Mouse (Mus musculus): ENCODE results near the gene Olfr220. TPM values are rescaled to one million over a fixed set of nuclear protein-coding genes. Genes with fewer than 3 reads are reported as not detected.

Gene Olfr220
- not detected in 3 replicates for total RNA-seq (2017)

DNA sequence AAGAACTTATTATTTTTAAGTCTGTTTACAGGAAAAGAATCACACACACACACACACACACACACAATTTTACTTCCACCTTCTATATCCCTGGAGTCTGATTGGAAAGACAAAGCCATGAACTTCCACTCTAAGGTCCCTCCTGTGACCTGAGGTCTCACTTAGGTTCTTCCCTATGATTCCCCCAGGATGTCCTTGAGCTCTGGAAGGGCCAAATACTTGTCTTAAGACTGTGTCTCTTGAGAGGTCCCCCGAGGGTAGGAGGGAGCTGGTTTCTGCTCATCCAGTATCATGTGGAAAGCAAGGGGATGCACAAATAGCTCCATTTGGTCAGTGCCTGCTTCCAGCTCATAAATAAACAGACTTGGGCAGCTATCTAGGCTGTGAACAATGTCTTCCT, at the start of gene Olfr220:
TSS of gene Olfr220 (plus strand) at position 301 of the 400 bp plus-strand sequence.
- ATAC-seq (replicated peaks; ENCODE audit: insufficient number of reproducible peaks, low FRiP score, low TSS enrichment, poor library complexity, severe bottlenecking) = no peak

DNA sequence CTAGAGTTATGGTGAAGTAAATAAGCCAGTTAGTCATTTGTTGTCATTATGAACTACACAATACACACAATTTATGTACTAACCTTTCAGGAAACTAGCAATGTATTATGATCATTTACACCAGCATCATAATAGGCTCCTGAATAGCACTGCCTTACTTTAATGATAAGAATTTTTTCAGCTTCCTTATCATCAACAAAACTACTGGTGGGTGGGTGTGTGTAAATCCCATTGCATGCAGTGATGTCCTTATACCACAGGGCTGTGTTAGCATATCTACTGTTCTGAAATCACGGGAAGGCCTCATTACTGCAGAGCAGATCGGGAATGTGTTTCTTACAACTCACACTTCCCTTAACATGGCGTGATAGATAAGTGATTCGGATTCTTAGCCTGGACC, 18.9 kb upstream of the Olfr220 start:
- ATAC-seq (replicated peaks; ENCODE audit: insufficient number of reproducible peaks, low FRiP score, low TSS enrichment, poor library complexity, severe bottlenecking) = no peak

DNA sequence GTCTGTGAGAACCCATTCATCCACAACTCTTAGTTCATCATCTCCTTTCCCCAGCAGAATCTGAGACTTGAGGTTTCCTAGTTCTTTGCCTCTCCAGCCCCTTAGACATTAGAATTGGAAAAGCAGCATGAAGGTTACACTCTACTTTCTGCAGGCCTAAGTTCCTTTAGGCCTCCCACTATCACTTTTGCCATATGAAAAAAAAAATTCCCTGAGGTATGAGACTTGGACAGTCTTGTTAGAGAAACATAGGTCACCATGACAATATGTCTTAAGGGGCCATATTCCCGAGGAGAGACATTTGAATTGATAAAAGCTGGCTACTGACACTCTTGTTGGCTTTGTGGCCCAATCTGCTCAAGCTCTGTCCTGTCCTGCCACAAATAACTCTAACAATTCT, 18.1 kb upstream of the Olfr220 start, which contains the start of gene Olfr414:
TSS of gene Olfr414 (plus strand) at position 301 of the 400 bp plus-strand sequence.
- ATAC-seq (replicated peaks; ENCODE audit: insufficient number of reproducible peaks, low FRiP score, low TSS enrichment, poor library complexity, severe bottlenecking) = no peak

GRCm38 (mm10) chr1:174426180-174426986, 15.5 kb upstream of the Olfr220 start:
- ATAC-seq (replicated peaks; ENCODE audit: insufficient number of reproducible peaks, low FRiP score, low TSS enrichment, poor library complexity, severe bottlenecking) = no peak

DNA sequence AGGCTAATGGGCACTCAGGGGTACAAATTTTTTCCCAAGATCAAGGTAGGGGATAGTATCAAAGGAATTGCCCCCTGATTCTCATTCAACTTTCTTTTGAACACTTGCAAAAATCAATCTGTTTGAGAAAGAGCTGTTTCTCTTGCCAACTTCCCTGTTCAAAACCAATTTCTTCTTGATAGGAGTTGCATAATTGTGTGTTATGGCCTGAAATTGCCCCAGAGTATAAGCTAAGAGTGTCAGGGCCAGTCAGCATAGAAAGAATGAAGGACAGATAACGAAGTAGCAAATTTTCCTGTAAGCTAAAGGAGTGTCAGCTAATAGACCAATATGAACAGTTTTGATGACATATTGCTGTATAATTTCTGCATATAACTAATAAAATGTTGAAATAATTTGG, 14.5 kb upstream of the Olfr220 start:
- ATAC-seq (replicated peaks; ENCODE audit: insufficient number of reproducible peaks, low FRiP score, low TSS enrichment, poor library complexity, severe bottlenecking) = no peak

GRCm38 (mm10) chr1:174428407-174428806, 13.5 kb upstream of the Olfr220 start:
- ATAC-seq (replicated peaks; ENCODE audit: insufficient number of reproducible peaks, low FRiP score, low TSS enrichment, poor library complexity, severe bottlenecking) = no peak

DNA sequence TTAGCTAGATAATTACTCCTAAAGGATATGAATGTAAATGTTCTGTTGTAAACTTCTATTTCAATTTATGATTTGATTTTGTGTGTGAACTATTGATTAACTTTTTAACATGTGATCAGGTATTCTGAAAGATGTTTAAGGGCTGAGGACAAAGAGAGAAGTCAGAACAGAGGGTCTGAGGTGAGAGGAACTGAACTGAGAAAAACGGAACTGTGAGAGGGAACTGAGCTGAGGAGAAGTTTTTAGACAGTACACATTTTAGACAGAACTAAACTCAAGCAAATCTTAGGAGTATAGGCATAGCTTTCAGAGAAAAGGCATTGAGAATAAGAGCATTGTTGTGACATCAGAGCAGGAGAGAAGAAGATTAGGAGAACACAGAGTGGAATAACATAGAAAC, 7.8 kb upstream of the Olfr220 start:
- no peak for ATAC-seq (replicated peaks; ENCODE audit: insufficient number of reproducible peaks, low FRiP score, low TSS enrichment, poor library complexity, severe bottlenecking)

DNA sequence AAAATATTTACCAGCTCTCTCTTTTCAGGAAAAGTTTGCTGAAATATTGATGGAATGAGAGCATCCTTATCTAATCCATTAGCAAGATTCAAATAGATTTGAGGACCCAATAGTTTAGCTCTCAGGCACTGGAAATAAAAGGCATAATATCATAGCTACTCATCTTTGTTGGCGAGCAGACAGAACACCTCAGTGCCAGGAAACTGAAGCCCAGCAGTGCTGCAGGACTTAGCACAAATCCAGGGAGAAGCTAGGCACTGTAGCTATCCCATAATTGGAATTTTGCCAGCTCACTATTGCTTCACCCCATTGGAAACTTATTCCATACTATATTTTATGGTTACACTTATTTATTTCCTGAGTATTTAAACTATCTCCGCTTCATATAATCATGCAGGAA, 13.2 kb downstream of the Olfr220 start:
- ATAC-seq (replicated peaks; ENCODE audit: insufficient number of reproducible peaks, low FRiP score, low TSS enrichment, poor library complexity, severe bottlenecking) = no peak

GRCm38 (mm10) chr1:174465385-174465784, 23.5 kb downstream of the Olfr220 start:
- no peak for ATAC-seq (replicated peaks; ENCODE audit: insufficient number of reproducible peaks, low FRiP score, low TSS enrichment, poor library complexity, severe bottlenecking)

GRCm38 (mm10) chr1:174466240-174466639, 24.4 kb downstream of the Olfr220 start:
- ATAC-seq (replicated peaks; ENCODE audit: insufficient number of reproducible peaks, low FRiP score, low TSS enrichment, poor library complexity, severe bottlenecking) = no peak

GRCm38 (mm10) chr1:174469736-174470135, 27.9 kb downstream of the Olfr220 start:
- ATAC-seq (replicated peaks; ENCODE audit: insufficient number of reproducible peaks, low FRiP score, low TSS enrichment, poor library complexity, severe bottlenecking) = no peak

DNA sequence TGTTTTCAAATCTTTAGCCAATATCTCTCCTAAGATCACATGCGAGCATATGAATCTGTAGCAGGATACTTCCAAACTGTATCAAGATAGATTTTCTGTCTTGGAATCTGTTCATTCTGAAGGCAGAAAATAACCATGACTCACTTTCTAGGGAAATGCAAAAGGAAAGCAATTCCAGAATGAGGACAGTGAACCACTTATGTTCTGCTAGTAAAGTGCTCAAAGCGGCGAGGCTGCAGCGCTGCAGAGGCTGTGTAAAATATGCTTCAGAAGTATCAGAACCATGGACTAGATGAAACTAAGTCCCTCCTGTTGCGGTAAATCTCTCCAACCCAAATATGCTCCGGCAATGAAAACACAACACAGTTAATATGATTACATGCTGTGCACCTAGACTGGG, 40.7 kb downstream of the Olfr220 start:
- ATAC-seq (replicated peaks; ENCODE audit: insufficient number of reproducible peaks, low FRiP score, low TSS enrichment, poor library complexity, severe bottlenecking) = no peak

DNA sequence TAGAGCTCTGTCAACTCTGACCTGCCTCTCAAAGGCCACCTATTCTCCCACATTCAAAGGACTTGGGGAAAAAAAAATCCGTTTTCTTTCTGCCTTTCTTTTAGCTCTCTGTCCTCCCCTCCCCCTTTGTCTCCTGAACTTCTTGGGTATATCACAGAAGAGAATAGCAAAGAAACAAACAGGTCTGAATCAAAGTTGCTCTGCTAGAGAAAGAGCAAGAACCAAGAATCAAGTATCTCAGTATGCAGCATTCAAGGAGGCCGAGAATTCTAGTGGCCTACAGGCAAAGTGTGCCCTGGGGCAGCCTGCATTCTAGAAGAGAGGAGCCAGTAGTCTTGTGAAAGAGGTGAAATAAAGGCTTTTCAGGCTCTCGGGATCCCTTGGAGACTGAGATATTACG, 58.2 kb downstream of the Olfr220 start:
- no peak for ATAC-seq (replicated peaks; ENCODE audit: insufficient number of reproducible peaks, low FRiP score, low TSS enrichment, poor library complexity, severe bottlenecking)

Other genes with a start within 250 kb of the Olfr220 start
- gene Olfr419, start 190.0 kb upstream of the Olfr220 start, total RNA-seq (2017) = not detected in 3 replicates
- gene Mptx1, start 111.6 kb upstream of the Olfr220 start, total RNA-seq (2017) = not detected in 3 replicates
- gene Olfr417, start 77.0 kb upstream of the Olfr220 start, total RNA-seq (2017) = not detected in 3 replicates
- not detected in 3 replicates for gene Olfr248, start 51.0 kb upstream of the Olfr220 start, total RNA-seq (2017)
- not detected in 3 replicates for gene Olfr414, start 18.0 kb upstream of the Olfr220 start, total RNA-seq (2017)
- 0.10 TPM in 2 of 3 replicates, not detected in the other for gene Fmn2, start 59.7 kb downstream of the Olfr220 start, total RNA-seq (2017)

Measured in monocyte, adult 5-6 weeks (primary cell).